In the genomic region with DNA sequence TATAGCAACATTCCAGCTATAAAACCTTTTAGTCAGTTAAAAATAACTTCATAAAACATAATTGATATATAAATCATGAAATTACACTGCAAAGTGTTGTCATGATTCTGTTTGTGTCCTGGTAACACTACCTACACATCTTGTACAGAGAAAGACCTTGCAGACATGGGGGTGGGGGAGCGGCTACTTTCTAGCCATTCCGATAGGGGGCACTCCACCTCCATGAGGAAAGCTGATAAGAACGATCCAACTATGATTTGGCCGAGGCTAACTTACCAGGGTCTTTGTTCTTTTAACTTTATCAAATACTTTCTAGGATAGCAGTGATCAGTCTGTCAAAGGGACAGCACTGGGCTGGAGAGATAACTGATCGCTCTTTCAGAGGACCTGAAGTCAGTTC, we compare ENCODE assay signal across 18 mouse cellular contexts. TPM values are rescaled to one million over a fixed set of nuclear protein-coding genes. Genes with fewer than 3 reads are reported as not detected.
DNase-seq lines count a peak whose midpoint lies in the region; ATAC-seq and TF ChIP-seq lines count a peak whose summit lies in the region.
"Had no signal": no experiment of that assay in that cellular context is flagged by ENCODE, and none has a peak within 500 bp of the region (broad histone marks: within the 10 kb centered on the region; RNA-seq: fewer than 3 reads in every experiment).

No protein-coding gene starts in this region.

- H3K79me2 ChIP-seq in CH12.LX (replicated peaks; ENCODE audit: control insufficient read depth, extremely low read depth, insufficient read depth, poor library complexity, severe bottlenecking) = no peaks in the 10 kb centered on the region

- no peaks in the 10 kb centered on the region for H3K36me3 ChIP-seq in liver, embryonic 12.5 days
- no peaks in the 10 kb centered on the region for H3K36me3 ChIP-seq in CH12.LX (replicated peaks in 1 of 2; ENCODE audit: control insufficient read depth in 1 of 2, insufficient read depth in 1 of 2, low read length in 1 of 2)
- H3K36me3 ChIP-seq: kidney, embryonic 15.5 days; limb, embryonic 10.5 days; midbrain, embryonic 12.5 days; neural tube, embryonic 13.5 days had no signal

- H3K27ac ChIP-seq in liver, embryonic 12.5 days = no peak overlapping the region
- H3K27ac ChIP-seq in CH12.LX (ENCODE audit: insufficient read depth, low read depth) = no peak overlapping the region
- H3K27ac ChIP-seq: kidney, embryonic 15.5 days; limb, embryonic 10.5 days; midbrain, embryonic 12.5 days; neural tube, embryonic 13.5 days had no signal

- 49% methylated on average over 5 of the region's 5 CpGs for WGBS in liver, embryonic 12.5 days (ENCODE audit: insufficient replicate concordance)

- no peak for TF ChIP-seq EP300 in CH12.LX (IDR thresholded peaks at IDR 0.05; ENCODE audit: low read length)

- no peak for TF ChIP-seq POLR2A in CH12.LX (IDR thresholded peaks at IDR 0.05; ENCODE audit: low read depth, low read length)

- no peak overlapping the region for H3K4me3 ChIP-seq in liver, embryonic 12.5 days
- H3K4me3 ChIP-seq in CH12.LX (replicated peaks in 1 of 3; ENCODE audit: low read depth in 2 of 3, low read length in 2 of 3, poor library complexity in 1 of 3) = no peak overlapping the region
- H3K4me3 ChIP-seq: kidney, embryonic 15.5 days; limb, embryonic 10.5 days; midbrain, embryonic 12.5 days; neural tube, embryonic 13.5 days had no signal

- dilution Hi-C loops in CH12.LX (cut with MboI; ENCODE audit: extremely low pct_ligation_motif_present, extremely low pct_unique_long_range_greater_than_20kb, low sequenced_read_pairs) = no loop called here

- no peak; the same call in none of the 2 replicates for TF ChIP-seq RAD21 in CH12.LX (IDR thresholded peaks at IDR 0.05; ENCODE audit: low read depth, low read length)

- no peak overlapping the region for H3K9ac ChIP-seq in liver, embryonic 12.5 days
- no peak overlapping the region for H3K9ac ChIP-seq in CH12.LX (ENCODE audit: insufficient read depth, low read depth)
- H3K9ac ChIP-seq: forebrain, postnatal 0 days; kidney, embryonic 15.5 days; midbrain, embryonic 12.5 days; neural tube, embryonic 13.5 days had no signal

- in situ Hi-C loops in CH12.LX (cut with MboI; ENCODE audit: low pct_ligation_motif_present, low pct_unique_long_range_greater_than_20kb, low sequenced_read_pairs) = no loop called here

- ATAC-seq in liver, embryonic 12.5 days = no peak
- ATAC-seq: forebrain, postnatal 0 days; inflammation-experienced regulatory T-cells, adult 6 months had no signal

- peaks cover 47% of the 10 kb centered on the region for H3K4me1 ChIP-seq in liver, embryonic 12.5 days
- H3K4me1 ChIP-seq in CH12.LX (ENCODE audit: control insufficient read depth in 1 of 2, insufficient read depth in 2 of 2) = peaks cover 16 to 90% of the 10 kb centered on the region in 2 experiments
- H3K4me1 ChIP-seq: midbrain, embryonic 12.5 days; neural tube, embryonic 13.5 days had no signal

- 0 out of 2 replicates have a peak, but pooled peaks cover 5% of the 10 kb centered on the region for H3K27me3 ChIP-seq in liver, embryonic 12.5 days (replicated peaks)
- H3K27me3 ChIP-seq in CH12.LX (replicated peaks) = no peaks in the 10 kb centered on the region
- H3K27me3 ChIP-seq: kidney, embryonic 15.5 days; midbrain, embryonic 12.5 days; neural tube, embryonic 13.5 days had no signal

- no peak overlapping the region for H3K4me2 ChIP-seq in liver, embryonic 12.5 days
- H3K4me2 ChIP-seq in CH12.LX (ENCODE audit: insufficient read depth, low read depth, poor library complexity, severe bottlenecking) = no peak overlapping the region
- H3K4me2 ChIP-seq: kidney, embryonic 15.5 days; midbrain, embryonic 12.5 days; neural tube, embryonic 13.5 days had no signal

- DNase-seq in liver (peak; percentile 49), 416B (ENCODE audit: low read depth) (peak; percentile 70), CH12.LX (ENCODE audit: extremely low read depth) (peak; percentile 33), WW6 (ENCODE audit: low read depth, low spot score) (peak; percentile 45)
- DNase-seq in embryo, embryonic 11 days = no peak
- no peak for DNase-seq in adrenal gland, adult 8-10 months
- DNase-seq: adrenal gland, postnatal 14 days; cerebellum, adult 8-10 months; forebrain, postnatal 0 days; heart, adult 11 months; lung, postnatal 36 days; right cerebral cortex, postnatal 4 days had no signal

- H3K9me3 ChIP-seq in liver, embryonic 12.5 days (replicated peaks) = no peaks in the 10 kb centered on the region
- no peaks in the 10 kb centered on the region for H3K9me3 ChIP-seq in CH12.LX (replicated peaks; ENCODE audit: low read length)
- H3K9me3 ChIP-seq: kidney, embryonic 15.5 days; limb, embryonic 10.5 days; midbrain, embryonic 12.5 days; neural tube, embryonic 13.5 days had no signal

- TF ChIP-seq CTCF in CH12.LX (conservative IDR thresholded peaks at IDR 0.05 in 1 of 2, IDR thresholded peaks at IDR 0.05 in 1 of 2; ENCODE audit: low read depth in 2 of 2, low read length in 2 of 2) = peak in 1 of 2 experiments; percentile 23; a peak in 1 of 4 replicates

TF ChIP-seq in CH12.LX, 34 proteins besides CTCF, POLR2A, EP300 and RAD21:
- TF ChIP-seq JUND (conservative IDR thresholded peaks at IDR 0.05; ENCODE audit: low read depth, low read length) = no peak
- TF ChIP-seq MYC (IDR thresholded peaks at IDR 0.05; ENCODE audit: low read depth, low read length) = no peak
- TF ChIP-seq RCOR1 (conservative IDR thresholded peaks at IDR 0.05; ENCODE audit: low read depth, low read length) = no peak
- no peak for TF ChIP-seq KAT2A (IDR thresholded peaks at IDR 0.05; ENCODE audit: insufficient replicate concordance, low read length)
- no peak for TF ChIP-seq PAX5 (IDR thresholded peaks at IDR 0.05; ENCODE audit: low read length)
- TF ChIP-seq TBP (conservative IDR thresholded peaks at IDR 0.05; ENCODE audit: low read depth, low read length) = no peak
- TF ChIP-seq MXI1 (IDR thresholded peaks at IDR 0.05; ENCODE audit: low read depth, low read length) = no peak
- no peak for TF ChIP-seq ZNF384 (IDR thresholded peaks at IDR 0.05; ENCODE audit: low read depth, low read length)
- no peak for TF ChIP-seq MAFK (IDR thresholded peaks at IDR 0.05; ENCODE audit: insufficient replicate concordance, low read length)

RNA-seq across cellular contexts. Expression of a gene that starts 17.1 kb away (rescaled TPM):
- polyA plus RNA-seq in liver, embryonic 12.5 days (2016; fragmentation: Nextera tagmentation; extraction: Ambion mirVana) = 76.2 and 78.4 TPM in 2 replicates
- total RNA-seq in CH12.LX (2012; rRNA removed) (43.1 and 47.2 TPM in 2 replicates), CH12.LX (2014; rRNA removed) (72.1 and 77.3 TPM in 2 replicates)
- polyA plus RNA-seq in CH12.LX (2012; ENCODE audit: insufficient read length, low read depth) = 78.2 and 95.1 TPM in 2 replicates
- 10 to 100 TPM; 14.9 to 27.6 (median 22.8) TPM for total RNA-seq in adrenal gland, adult 8-10 months (2022)

RNA-seq across cellular contexts. Expression of a gene that starts 52.0 kb away (rescaled TPM):
- 12.3 and 13.6 TPM in 2 replicates for polyA plus RNA-seq in liver, embryonic 12.5 days (2016; fragmentation: Nextera tagmentation; extraction: Ambion mirVana)
- 14.3 and 24.1 TPM in 2 replicates for total RNA-seq in CH12.LX (2012; rRNA removed)
- 20.5 and 23.4 TPM in 2 replicates for total RNA-seq in CH12.LX (2014; rRNA removed)
- polyA plus RNA-seq in CH12.LX (2012; ENCODE audit: insufficient read length, low read depth) = 17.8 and 20.8 TPM in 2 replicates
- 10 to 100 TPM; 23.5 to 27.8 (median 24.9) TPM for total RNA-seq in adrenal gland, adult 8-10 months (2022)

Comparison
In these comparisons a context has a peak if more than half of its experiments do, and no peak if none do; other contexts are left out.
1. DNase-seq: peak in liver (single experiment), 416B (single experiment), CH12.LX (single experiment) and WW6 (single experiment); none in embryo, embryonic 11 days (single experiment) and adrenal gland, adult 8-10 months (single experiment).